Mouse (Mus musculus) embryonic facial prominence, embryonic 15.5 days (tissue): ENCODE data around the gene Cdt1. TPM values are rescaled to one million over a fixed set of nuclear protein-coding genes. Genes with fewer than 3 reads are reported as not detected.

Experiments used
- ATAC-seq: fragments of 200-750 bp; cut with Nextera tagmentation; 2 replicates; pipeline ENCODE4 v1.8.0; 2017; ENCODE audit warnings: low read depth, moderate TSS enrichment; ENCODE audit not compliant: insufficient number of reproducible peaks, low FRiP score, low TSS enrichment
- H3K27ac ChIP-seq: fragments of 300-500 bp; sonication (generic); replicated peaks from 2 replicates; pipeline ENCODE4 v1.5.1; 2015; ENCODE audit warnings: mild to moderate bottlenecking, inconsistent platforms
- H3K27me3 ChIP-seq: fragments of 300-500 bp; sonication (generic); 2 replicates; pipeline ENCODE4 v1.6.1; 2015; ENCODE audit warnings: inconsistent platforms
- H3K36me3 ChIP-seq: fragments of 300-500 bp; sonication (generic); 2 replicates; pipeline ENCODE4 v1.6.1; 2015; ENCODE audit warnings: mild to moderate bottlenecking, inconsistent platforms
- H3K4me1 ChIP-seq: fragments of 300-500 bp; sonication (generic); 2 replicates; pipeline ENCODE4 v1.6.1; 2015; ENCODE audit warnings: inconsistent platforms
- H3K4me2 ChIP-seq: fragments of 300-500 bp; sonication (generic); replicated peaks from 2 replicates; pipeline ENCODE4 v1.6.1; 2015; ENCODE audit warnings: mild to moderate bottlenecking, inconsistent platforms
- H3K4me3 ChIP-seq: fragments of 300-500 bp; sonication (generic); replicated peaks from 2 replicates; pipeline ENCODE4 v1.5.1; 2015; ENCODE audit warnings: mild to moderate bottlenecking, inconsistent platforms
- H3K9ac ChIP-seq: fragments of 300-500 bp; sonication (generic); 2 replicates; pipeline ENCODE4 v1.6.1; 2015; ENCODE audit warnings: inconsistent platforms
- H3K9me3 ChIP-seq: fragments of 300-500 bp; sonication (generic); replicated peaks from 2 replicates; pipeline ENCODE4 v1.6.1; 2016; ENCODE audit warnings: inconsistent platforms
- WGBS: fragments of 180-500 bp; shearing (Covaris S2); methylation state at CpG from one replicate; pipeline ENCODE4 v1.1.7; 2015; 5-methylcytosine and 5-hydroxymethylcytosine counted together
- polyA plus RNA-seq: library from polyadenylated mRNA; unstranded; fragments of >200 nt; fragmentation: Nextera tagmentation; extraction: Ambion mirVana; gene quantifications from 2 replicates; pipeline ENCODE4 v1.2.1, GENCODE M21; 2015

The Cdt1 gene
- polyA plus RNA-seq, 1 experiment from 2014 or later: 36.2 TPM

DNA sequence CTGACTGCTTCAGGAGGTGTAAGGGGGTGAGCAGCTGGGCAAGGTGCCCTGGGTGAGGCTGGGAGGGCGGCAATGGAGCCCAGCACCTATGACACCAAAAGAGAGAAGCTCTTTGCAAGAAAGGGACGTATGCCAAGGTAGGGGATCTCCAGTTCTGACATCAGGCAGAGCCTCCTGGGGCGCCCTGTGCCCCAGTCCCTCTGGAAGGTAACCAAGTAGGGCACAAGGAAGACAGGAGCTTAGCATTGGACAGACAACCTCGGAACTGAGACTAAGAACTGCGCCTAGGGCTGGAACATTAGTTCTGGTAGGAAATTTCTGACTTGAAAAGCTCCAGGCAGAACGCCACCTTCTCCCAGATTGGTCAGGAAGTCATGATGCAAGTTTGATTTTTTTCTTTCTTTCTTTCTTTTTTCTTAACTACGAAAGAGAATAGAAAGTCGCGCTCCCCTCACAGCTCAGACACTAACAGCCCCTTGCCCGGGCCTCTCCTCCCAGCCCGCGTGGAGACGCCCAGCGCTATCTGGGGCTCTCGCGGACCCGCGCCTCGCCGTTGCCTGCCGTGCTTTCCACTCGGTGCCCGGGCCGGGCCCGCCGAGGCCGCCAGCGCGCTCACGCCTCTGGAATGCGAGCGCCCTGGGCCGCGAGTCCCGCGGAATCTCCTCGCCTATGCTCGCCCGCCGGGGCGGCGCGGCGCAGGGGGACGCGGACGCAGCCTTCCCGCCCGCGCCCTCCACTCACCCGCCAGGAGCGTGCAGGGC is 17.4 kb upstream of the Cdt1 start:
- no peaks in the 10 kb centered on the region for H3K9me3 ChIP-seq
- H3K27me3 ChIP-seq: no peaks in the 10 kb centered on the region
- H3K9ac ChIP-seq: peak overlapping the region; percentile 80
- H3K27ac ChIP-seq: peak overlapping the region; percentile 92
- peak overlapping the region; percentile 73 for H3K4me2 ChIP-seq
- peaks cover 54% of the 10 kb centered on the region for H3K4me1 ChIP-seq
- ATAC-seq: peak; percentile 41
- WGBS: 2% methylated on average over 52 of the region's 52 CpGs
- H3K36me3 ChIP-seq: no peaks in the 10 kb centered on the region
- peak overlapping the region; percentile 77 for H3K4me3 ChIP-seq

DNA sequence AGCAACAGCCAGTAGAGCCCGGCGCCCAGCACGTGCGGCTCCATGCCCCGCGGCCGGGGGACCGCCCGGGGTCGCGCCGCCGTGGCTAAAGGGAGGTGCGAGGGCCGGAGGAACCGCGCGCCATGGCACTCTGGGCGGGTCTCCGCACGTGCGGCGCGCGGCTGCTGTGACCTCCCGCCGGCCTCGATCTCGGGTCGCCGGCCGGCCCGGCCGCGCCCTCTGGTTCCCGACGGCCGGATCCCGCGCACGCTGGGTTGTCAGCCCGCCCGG is 16.9 kb upstream of the Cdt1 start:
- WGBS: under 1% methylated on average over 43 of the region's 43 CpGs
- H3K36me3 ChIP-seq: no peaks in the 10 kb centered on the region
- peak overlapping the region; percentile 92 for H3K27ac ChIP-seq
- no peaks in the 10 kb centered on the region for H3K9me3 ChIP-seq
- H3K4me2 ChIP-seq: peak overlapping the region; percentile 73
- H3K27me3 ChIP-seq: no peaks in the 10 kb centered on the region
- H3K4me1 ChIP-seq: peaks cover 59% of the 10 kb centered on the region
- H3K9ac ChIP-seq: peak overlapping the region; percentile 80
- ATAC-seq: no peak; the same call in 1 of the 2 replicates
- H3K4me3 ChIP-seq: peak overlapping the region; percentile 77

DNA sequence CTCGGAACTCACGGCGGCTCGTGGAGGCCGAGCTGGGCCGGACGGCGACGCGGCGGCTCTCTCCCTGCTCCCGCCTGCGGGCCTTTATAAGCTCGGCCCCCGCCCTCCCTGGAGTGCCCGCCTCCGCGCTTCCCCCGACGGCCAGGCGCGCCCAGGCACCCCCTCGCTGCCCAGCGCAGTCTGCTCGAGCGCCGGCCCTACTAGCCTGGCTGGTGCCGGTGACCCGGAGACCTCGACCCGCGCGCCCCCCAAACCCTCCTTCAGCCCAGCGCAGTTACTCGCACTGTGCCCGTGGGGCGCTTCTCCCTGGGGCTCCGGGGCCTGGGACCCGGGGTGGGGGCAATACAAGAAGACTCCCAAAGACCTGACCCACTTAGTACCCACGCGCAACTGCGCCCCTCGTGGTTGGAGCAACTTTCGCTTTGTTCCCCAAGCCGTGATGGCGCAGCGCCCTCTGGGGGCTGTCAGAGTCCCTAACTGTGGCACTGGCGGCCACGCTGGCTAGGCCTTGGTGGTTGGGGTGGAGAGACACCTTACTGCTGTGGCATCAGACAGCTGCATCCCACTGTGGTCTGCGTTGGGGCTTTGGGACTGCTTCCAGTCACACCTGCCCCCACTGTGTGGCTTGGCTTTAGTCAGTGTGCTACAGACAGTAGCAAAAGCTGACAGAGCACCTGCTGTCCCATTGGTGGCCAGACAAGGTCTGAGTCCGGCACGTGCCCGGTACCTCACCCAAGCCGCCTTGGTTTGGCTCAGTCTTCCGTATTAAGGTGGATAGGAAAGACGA is 16.4 kb upstream of the Cdt1 start, which contains the start of gene Piezo1:
TSS of gene Piezo1 (minus strand) at position 65 of the 787 bp plus-strand sequence.
- 11% methylated on average over 54 of the region's 56 CpGs for WGBS

DNA sequence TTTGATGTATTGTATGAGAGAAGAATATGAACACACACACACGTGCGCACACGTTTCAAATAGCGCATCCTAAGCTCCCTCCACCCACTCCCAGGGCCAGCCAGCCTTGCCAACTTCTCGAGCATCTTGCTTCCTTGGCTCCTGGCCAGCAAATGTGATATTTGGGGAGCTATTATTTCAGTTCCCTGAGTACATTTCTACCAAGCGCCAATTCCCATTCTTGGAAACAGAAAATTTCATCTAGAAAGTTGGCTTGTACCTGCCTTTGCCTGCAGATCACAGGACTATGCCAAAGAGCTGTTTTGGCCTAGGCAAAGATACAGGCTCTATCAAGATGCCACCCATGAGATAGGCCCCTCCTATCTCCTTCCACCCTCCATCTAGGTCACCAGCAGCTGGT is 13.0 kb upstream of the Cdt1 start:
- Histone ChIP-seq H3K4me2 (no peak overlapping the region), H3K9me3 (no peaks in the 10 kb centered on the region), H3K27me3 (no peaks in the 10 kb centered on the region), H3K4me1 (peaks cover 48% of the 10 kb centered on the region), H3K4me3 (no peak overlapping the region), H3K27ac (0 out of 2 replicates have a peak overlapping the region, but pooled peaks have one; percentile 86), H3K36me3 (no peaks in the 10 kb centered on the region), H3K9ac (no peak overlapping the region)
- 48% methylated on average over 6 of the region's 6 CpGs for WGBS
- no peak for ATAC-seq

More for the DNA sequence above, 16.4 kb upstream of the Cdt1 start, which contains the start of gene Piezo1:
- peak within 1 kb of the TSS; percentile 92 for H3K27ac ChIP-seq
- H3K27me3 ChIP-seq: no peaks in the 10 kb centered on the region
- peak within 1 kb of the TSS; percentile 77 for H3K4me3 ChIP-seq
- H3K9ac ChIP-seq: peak within 1 kb of the TSS; percentile 80
- H3K4me2 ChIP-seq: peak within 1 kb of the TSS; percentile 73
- ATAC-seq: peak; percentile 81
- H3K36me3 ChIP-seq: no peaks in the 10 kb centered on the region
- peaks cover 60% of the 10 kb centered on the region for H3K4me1 ChIP-seq
- no peaks in the 10 kb centered on the region for H3K9me3 ChIP-seq

DNA sequence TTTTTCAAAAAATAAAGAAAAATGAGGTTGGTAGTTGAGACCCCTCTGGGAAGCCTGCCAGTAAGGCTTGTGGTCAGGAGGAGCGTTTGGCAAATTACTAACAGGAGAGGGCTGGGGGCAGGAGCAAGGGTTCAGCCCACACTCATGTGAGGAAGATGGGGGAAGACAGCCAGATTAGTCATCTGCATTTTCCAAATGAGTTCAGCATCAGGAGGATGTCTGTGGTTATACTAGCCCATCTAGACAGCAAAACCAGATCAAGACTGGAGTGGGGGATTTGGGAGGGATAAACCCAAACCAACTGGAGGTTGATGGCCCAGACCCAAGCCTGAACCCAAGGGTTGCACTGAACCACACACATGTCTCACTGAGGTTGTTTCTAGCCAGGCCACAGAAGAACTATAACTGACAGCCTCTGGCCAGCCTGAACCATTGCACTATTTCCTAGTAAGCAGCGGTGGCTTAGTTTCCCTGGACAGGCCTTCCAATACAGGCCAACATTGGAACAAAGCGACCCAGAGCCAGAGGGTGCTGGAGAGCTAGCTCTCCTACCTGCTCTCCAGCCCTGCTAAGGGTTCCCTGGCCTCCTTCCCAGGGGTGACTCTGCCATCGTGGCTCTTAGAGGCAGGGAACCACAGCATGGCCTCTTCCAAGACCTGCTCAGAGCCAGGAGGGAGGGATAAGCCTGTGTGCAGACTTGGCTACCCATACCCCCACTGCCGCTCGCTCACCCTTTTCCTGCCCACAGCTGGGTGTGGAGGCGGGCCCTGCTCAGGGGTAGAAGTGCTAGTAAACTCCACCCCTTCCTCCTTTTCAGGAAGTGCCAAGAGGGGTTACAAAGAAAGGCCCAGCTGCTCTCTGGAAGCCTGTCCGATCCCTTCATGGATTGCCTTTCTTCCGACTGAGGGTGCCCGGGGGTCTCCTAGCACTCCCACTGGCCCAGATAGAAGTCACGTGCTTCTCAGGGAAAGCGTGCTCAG is 11.5 kb upstream of the Cdt1 start:
- H3K4me3 ChIP-seq: no peak overlapping the region
- H3K9me3 ChIP-seq: no peaks in the 10 kb centered on the region
- no peaks in the 10 kb centered on the region for H3K36me3 ChIP-seq
- no peaks in the 10 kb centered on the region for H3K27me3 ChIP-seq
- peak overlapping the region; percentile 86 for H3K27ac ChIP-seq
- ATAC-seq: peak; percentile 75
- WGBS: 48% methylated on average over 12 of the region's 12 CpGs
- H3K4me2 ChIP-seq: peak overlapping the region; percentile 7; the same call in 1 of the 2 replicates
- no peak overlapping the region for H3K9ac ChIP-seq
- peaks cover 43% of the 10 kb centered on the region for H3K4me1 ChIP-seq

DNA sequence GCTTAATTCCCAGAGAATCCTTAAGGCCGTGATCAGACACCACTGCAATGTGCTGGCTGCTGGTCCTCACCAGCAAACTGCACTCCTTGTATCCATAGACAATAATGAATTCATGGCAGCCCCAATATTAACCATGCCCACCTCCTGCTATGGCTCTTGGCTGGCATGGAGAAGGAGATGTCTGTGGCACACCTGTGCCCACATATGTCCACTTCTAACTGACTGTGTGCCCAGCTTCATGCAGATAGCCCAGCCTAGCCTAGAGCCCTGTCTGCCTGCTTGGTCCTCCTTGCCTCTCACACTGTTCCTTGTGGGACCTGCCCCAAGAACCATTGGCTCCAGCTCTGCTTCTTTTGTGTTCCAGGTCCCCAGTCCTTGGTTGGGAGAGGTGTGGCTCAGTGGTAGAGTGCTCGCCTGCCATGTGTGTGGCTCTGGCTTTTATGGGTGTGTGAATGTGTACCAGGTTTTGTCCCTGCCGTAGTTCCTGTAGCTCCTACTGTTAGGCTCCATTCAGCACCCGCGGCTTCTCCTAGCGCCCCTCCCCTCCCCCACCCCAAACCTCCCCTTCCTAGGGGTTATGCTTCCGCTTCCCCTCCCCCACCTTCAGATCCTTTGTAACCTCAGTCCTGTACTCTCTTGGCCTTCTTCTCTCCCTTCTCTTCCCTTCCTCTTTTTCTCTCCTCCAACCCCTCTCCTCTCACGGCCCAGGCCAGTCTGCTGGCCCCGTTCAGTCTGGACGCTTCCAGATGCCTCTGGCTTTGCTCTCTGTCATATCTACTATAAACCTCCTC is 10.4 kb upstream of the Cdt1 start:
- Histone ChIP-seq H3K4me1 (peaks cover 36% of the 10 kb centered on the region), H3K36me3 (no peaks in the 10 kb centered on the region), H3K27me3 (no peaks in the 10 kb centered on the region), H3K4me2 (no peak overlapping the region), H3K9ac (no peak overlapping the region), H3K27ac (peak overlapping the region; percentile 86; the same call in 1 of the 2 replicates), H3K9me3 (no peaks in the 10 kb centered on the region), H3K4me3 (no peak overlapping the region)
- WGBS: 41% methylated on average over 10 of the region's 10 CpGs
- no peak for ATAC-seq

DNA sequence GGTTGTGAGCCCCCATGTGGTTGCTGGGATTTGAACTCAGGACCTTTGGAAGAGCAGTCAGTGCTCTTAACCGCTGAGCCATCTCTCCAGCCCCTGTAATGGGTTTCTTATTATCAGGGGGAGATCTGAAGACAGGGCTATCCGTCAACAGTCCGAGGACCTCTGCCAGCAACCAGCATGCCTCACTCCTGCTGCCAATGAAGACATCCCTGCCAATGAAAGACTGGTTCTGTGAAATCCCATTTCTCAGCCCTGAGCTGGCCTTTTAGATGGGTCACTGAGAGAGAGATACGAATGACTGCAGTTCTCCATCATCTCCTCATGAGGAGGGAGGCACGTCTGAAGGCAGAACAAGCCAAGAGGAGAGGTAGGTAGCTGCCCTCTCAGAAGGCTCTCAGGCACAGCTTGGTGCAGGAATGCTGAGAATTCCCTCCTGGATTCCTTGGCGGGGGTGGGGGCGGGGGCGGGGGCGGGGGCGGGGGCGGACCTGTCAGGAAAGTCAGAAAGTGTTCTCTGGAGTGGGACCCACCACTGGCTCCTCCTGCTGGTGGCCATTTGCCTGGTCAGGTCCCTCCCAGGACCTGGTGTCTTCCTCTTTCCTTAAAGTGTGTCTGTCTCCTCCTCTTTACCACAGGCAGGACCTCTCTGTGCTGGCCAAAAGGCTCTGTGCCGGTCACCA is 9.0 kb upstream of the Cdt1 start:
- Histone ChIP-seq H3K36me3 (no peaks in the 10 kb centered on the region), H3K27ac (no peak overlapping the region), H3K4me2 (no peak overlapping the region), H3K4me1 (peaks cover 36% of the 10 kb centered on the region), H3K27me3 (no peaks in the 10 kb centered on the region), H3K9me3 (no peaks in the 10 kb centered on the region), H3K9ac (no peak overlapping the region), H3K4me3 (no peak overlapping the region)
- ATAC-seq: no peak
- WGBS: 15% methylated on average over 12 of the region's 12 CpGs

DNA sequence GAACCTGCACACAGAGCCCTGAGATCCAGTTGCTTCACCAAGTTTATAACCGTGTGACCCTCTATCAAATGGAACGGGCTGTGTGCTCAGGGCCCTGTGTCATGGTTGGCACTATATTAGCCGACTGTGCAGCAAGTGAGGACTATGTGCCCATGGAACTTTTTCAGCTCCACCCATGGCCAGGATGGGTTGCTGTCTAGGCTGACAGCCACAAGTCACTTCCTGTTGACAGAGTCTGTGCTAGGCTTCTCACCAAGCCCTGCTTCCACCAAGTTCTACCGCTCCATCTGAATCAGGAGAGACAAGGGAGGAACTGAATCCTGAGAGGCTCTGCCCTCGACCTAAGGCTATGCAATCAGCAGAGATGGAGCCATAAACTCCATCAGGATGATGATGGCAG is 6.6 kb upstream of the Cdt1 start:
- WGBS: 76% methylated on average over 5 of the region's 5 CpGs

DNA sequence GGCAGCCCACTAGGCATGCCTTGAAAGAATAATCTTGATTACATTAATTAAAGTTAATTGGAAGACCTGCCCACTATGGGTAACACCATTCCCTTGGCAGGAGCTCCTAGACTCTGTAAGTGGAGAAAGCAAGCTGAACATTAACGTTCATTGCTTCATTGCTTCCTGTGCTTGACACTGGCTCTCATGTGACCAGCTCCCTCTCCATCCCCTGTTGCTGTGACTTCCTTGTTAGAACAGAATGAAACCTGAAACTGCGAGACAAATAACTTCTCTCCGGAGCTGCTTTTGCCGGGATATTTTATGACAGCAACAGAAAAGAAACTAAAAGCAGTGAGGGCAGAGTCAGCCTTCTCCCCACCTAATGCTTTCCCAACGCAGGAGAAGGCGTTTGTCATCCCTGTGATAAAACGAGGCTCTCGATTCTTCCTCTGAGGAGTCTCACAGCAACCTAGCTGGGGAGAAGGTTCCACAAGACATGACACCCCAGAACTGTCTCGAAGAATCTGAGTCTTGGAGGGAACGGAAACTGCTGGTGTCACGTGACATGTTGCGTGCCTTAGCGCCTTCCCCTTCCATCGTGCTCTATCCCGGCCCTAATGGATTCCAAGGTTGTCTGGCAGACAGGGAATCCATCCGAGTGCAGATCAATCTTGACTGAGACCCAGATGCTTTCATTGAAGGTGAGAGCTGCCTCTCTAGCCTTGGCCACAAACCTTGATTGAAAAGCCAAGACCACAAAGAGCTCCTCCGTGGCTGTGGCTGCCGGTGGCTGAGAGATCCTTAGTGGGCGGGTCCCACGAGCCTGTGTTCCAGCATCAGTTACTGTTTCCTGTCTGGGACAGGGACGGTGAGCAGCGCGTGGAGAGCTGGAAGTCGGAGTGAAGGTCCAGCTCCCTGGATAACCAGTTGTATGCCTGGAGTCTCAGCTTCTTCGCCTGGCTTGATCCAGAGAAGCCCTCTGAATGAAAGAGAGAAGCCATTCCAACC is 3.2 kb upstream of the Cdt1 start:
- WGBS: 76% methylated on average over 25 of the region's 25 CpGs
- 0 out of 2 replicates have a peak overlapping the region, but pooled peaks have one; percentile 17 for H3K27ac ChIP-seq
- no peak overlapping the region for H3K4me3 ChIP-seq
- ATAC-seq: no peak
- no peak overlapping the region for H3K4me2 ChIP-seq
- no peaks in the 10 kb centered on the region for H3K9me3 ChIP-seq
- peaks cover 4% of the 10 kb centered on the region for H3K36me3 ChIP-seq
- no peaks in the 10 kb centered on the region for H3K27me3 ChIP-seq
- H3K9ac ChIP-seq: no peak overlapping the region
- H3K4me1 ChIP-seq: peaks cover 22% of the 10 kb centered on the region

More for the DNA sequence above, 6.6 kb upstream of the Cdt1 start:
- Histone ChIP-seq H3K27me3 (no peaks in the 10 kb centered on the region), H3K36me3 (no peaks in the 10 kb centered on the region), H3K9me3 (no peaks in the 10 kb centered on the region), H3K4me2 (no peak overlapping the region), H3K27ac (no peak overlapping the region), H3K4me1 (peaks cover 23% of the 10 kb centered on the region), H3K4me3 (no peak overlapping the region), H3K9ac (no peak overlapping the region)
- ATAC-seq: no peak
